Mouse (Mus musculus): ENCODE data around the gene Fam78b. TPM values are rescaled to one million over a fixed set of nuclear protein-coding genes. Genes with fewer than 3 reads are reported as not detected.

The Fam78b gene
- polyA plus RNA-seq, 1 experiment, result 0.41 TPM

DNA sequence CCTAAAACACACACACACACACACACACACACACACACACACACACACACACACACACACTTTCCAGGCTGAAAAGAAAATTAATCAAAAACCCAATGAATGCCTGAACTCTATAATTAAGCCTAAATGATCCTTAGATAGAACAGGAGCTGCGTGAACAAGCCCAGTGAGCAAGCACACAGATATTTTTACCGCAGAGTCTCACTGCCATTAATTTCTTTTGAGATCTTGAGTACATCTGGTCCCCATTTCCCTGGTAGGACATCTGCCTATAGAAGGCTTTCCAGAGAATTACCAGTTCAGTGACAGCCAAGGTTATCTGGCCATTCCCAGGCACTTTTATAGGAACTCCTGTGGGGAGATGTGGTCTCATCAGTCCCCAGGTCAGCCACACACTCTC is 82.0 kb downstream of the Fam78b start:
- no peak for DNase-seq (ENCODE audit: low read depth, low spot score)
- 78% methylated on average over 2 of the region's 2 CpGs for WGBS

DNA sequence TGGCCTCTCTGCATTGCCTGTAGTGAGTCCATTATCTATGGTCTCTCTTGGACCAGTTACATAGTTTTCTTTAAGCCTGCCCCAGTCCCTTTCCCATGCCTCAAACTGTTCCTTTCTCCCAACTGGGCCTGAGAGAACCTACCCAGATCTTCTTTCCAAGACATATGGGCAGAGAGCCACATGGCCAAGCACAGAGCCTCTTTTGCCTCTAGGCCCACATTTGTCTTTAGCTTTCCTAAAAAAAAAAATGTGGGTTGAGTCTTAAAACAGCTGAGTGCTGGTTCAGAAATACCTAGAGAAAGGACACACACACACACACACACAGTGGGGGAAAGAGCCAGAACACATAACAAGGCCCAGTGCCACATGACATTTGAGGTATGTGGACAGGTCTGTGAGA is 83.1 kb downstream of the Fam78b start:
- DNase-seq (ENCODE audit: low read depth, low spot score), result no peak

- DNase-seq (ENCODE audit: low read depth, low spot score), result no peak
- WGBS, result 85% methylated on average over 4 of the region's 4 CpGs
Observed at GRCm38 (mm10) chr1:167085461-167085860, 84.2 kb downstream of the Fam78b start.

GRCm38 (mm10) chr1:167090466-167090865 is 89.2 kb downstream of the Fam78b start:
- 87% methylated on average over 6 of the region's 6 CpGs for WGBS
- DNase-seq (ENCODE audit: low read depth, low spot score), result no peak

DNA sequence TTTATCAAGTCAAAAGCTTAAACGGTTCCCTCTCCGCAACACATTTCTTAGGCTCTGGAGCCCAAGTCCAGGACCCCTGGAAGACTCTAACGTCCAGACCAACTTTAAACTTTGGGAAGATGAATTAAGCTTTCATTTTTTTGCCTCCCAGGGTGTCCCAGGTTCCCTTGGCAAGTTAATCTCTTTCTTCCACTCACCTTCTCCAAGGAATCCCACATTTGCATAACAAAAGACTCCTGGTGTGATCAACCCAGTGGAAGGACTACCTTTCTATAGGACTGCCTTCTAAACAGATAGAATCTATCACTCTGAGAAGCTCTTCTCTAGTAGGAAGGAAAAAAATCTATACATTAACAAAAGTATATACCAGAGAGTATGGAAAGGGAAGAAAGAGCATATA is 92.3 kb downstream of the Fam78b start:
- no peak for DNase-seq (ENCODE audit: low read depth, low spot score)
- 64% methylated on average over 3 of the region's 3 CpGs for WGBS

GRCm38 (mm10) chr1:167094589-167095148 is 93.5 kb downstream of the Fam78b start:
- DNase-seq (ENCODE audit: low read depth, low spot score), result no peak
- WGBS, result 80% methylated on average over 10 of the region's 10 CpGs

DNA sequence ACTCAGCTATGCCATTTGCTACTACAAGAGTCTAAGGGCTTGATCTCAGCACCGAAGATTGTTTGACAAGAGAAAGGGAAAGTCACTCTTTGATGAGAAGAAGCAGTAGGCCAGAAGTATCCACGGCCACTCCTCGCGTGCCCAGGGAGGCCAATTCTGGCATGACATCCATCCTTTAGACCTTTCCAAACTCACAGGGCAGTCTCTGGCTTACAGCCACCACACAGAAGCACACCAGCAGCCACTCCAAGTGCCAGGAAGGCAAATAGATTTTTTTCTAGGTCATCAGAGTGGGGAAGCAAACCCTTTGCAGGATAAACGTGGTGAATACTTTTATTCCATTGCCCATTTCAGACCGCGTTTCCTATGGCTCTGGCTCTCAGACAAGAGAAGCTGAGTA is 97.5 kb downstream of the Fam78b start:
- DNase-seq (ENCODE audit: low read depth, low spot score), result no peak
- 68% methylated on average over 7 of the region's 7 CpGs for WGBS

- 62% methylated on average over 8 of the region's 8 CpGs for WGBS
- no peak for DNase-seq (ENCODE audit: low read depth, low spot score)
Observed at GRCm38 (mm10) chr1:167102046-167102445, 100.8 kb downstream of the Fam78b start.

DNA sequence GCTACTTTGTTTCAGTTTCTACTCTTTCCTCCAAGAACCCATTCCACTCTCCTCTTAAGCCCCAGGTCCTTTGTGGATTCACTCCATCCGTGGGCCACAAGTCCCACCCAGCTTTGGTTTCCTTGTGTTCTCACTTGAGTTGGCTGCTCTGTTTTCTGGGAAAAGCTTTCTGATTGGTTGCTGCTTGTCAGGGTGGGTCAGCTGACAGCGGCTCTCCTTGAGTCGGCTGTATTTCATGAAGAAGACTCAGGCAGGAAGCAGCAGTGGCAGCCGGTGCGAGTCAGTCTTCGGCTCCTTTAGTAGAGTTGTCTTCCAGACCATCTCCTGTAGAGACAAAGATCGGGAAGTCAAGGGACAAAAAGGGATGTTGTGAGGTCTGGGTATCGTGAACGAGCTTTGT is 101.3 kb downstream of the Fam78b start:
- WGBS, result 76% methylated on average over 9 of the region's 9 CpGs
- no peak for DNase-seq (ENCODE audit: low read depth, low spot score)

GRCm38 (mm10) chr1:167104956-167105626 is 103.9 kb downstream of the Fam78b start:
- no peak for DNase-seq (ENCODE audit: low read depth, low spot score)
- 40% methylated on average over 5 of the region's 5 CpGs for WGBS

DNA sequence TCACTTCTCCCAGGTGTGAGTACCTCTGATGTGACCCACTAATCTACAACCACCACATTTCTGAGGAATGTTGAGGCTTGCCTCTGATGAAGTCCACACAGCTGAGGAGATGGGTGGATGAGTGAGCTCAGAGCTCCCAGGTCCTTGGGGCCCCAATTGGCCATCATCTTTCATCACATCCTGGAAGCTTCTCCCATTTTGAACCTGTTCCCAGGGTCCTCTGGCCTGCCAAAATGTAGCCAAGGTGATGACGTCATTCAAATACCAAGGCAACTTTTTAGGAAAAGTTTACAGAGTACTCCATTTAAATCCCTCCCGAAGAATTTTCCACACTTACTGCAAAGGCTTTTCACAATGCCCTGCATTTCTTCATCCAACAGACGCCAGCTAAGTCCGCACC is 104.7 kb downstream of the Fam78b start:
- no peak for DNase-seq (ENCODE audit: low read depth, low spot score)
- 75% methylated on average over 4 of the region's 4 CpGs for WGBS

- no peak for DNase-seq (ENCODE audit: low read depth, low spot score)
- WGBS, result 78% methylated on average over 8 of the region's 8 CpGs
Observed at GRCm38 (mm10) chr1:167108973-167109509, 107.8 kb downstream of the Fam78b start.

- no peak for DNase-seq (ENCODE audit: low read depth, low spot score)
- 62% methylated on average over 4 of the region's 4 CpGs for WGBS
Observed at GRCm38 (mm10) chr1:167114363-167115050, 113.3 kb downstream of the Fam78b start.

GRCm38 (mm10) chr1:167115121-167115520 is 113.9 kb downstream of the Fam78b start:
- DNase-seq (ENCODE audit: low read depth, low spot score), result no peak
- WGBS, result 52% methylated on average over 4 of the region's 4 CpGs

GRCm38 (mm10) chr1:167116733-167117132 is 115.5 kb downstream of the Fam78b start:
- WGBS, result 71% methylated on average over 3 of the region's 3 CpGs
- DNase-seq (ENCODE audit: low read depth, low spot score), result no peak

DNA sequence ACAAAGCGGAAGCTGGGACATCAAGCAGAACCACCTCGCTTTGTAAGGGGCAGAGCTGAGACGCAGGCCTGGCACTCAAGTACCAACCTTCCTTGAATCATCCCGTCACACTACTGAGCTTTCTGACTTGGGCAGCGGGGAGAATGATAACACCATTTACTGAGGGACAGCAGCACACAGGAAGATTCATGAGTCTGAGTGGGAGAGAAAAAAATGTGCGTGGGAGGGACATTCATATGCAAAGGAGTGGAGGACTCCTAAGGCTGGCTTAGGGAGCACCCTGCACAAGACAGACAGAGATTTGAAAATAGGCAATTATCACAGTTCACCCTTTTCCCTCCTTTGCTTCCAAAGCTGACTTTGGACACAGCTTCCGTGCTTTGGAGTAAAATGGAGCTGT is 117.8 kb downstream of the Fam78b start:
- no peak for DNase-seq (ENCODE audit: low read depth, low spot score)
- WGBS, result 78% methylated on average over 7 of the region's 7 CpGs

GRCm38 (mm10) chr1:167119439-167119838 is 118.2 kb downstream of the Fam78b start:
- no peak for DNase-seq (ENCODE audit: low read depth, low spot score)
- 83% methylated on average over 8 of the region's 8 CpGs for WGBS

DNA sequence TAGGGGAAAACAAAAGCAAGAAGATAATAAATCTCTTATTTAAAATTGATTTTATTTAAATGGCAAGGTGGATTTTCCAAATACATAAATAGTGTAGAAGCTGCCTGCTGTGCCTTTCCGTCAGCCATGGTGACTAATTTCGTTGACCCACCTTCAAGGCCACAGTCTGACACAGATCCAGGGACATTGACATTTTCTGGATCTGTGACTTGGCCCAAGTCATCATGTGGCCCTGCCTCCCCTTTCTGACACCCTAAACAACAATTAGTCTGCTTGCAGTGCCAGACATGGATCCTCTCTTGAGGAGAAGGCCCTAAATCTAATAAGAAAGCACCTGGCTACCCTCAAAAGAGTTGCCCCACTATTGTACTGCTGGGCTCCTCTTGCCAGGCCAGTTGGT is 121.2 kb downstream of the Fam78b start:
- 78% methylated on average over 2 of the region's 2 CpGs for WGBS
- no peak for DNase-seq (ENCODE audit: low read depth, low spot score)

DNA sequence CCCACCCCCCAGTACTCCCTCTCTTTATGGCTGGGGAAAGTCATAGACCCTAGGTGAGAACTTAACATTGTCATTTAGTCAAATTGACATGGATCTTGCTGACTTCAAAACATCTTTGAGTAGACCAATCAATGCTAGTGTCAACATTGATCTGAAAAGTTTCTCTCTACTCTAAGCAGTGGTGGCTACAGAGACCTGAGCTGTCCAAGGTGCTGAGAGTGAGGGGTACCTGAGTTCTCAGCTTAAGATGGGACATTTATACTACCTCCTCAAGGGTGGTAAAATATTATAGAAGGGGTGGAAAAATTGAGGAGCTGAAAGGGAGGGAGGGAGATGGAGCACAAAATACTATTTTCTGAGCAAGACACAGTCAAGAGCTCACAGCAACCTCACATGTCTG is 122.3 kb downstream of the Fam78b start:
- DNase-seq (ENCODE audit: low read depth, low spot score), result no peak

DNA sequence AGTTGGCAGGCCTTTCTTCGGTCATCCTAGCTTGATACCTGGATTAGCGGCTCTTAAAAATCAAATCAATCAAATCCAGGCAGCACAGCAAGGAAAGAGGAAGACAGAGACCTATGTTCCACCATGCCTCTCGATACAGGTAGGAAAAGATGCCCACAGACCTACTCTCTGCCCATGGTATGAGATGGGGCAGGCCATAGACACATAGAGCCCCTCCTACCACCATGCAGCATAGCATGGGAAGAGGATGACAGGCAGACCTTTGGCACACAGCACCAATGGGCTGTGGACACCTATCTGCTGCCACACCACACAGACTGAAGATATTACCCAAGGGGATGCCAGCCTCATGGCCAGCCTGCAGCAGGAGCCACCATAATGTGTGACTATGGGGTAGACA is 124.7 kb downstream of the Fam78b start:
- WGBS, result 66% methylated on average over 3 of the region's 3 CpGs

DNA sequence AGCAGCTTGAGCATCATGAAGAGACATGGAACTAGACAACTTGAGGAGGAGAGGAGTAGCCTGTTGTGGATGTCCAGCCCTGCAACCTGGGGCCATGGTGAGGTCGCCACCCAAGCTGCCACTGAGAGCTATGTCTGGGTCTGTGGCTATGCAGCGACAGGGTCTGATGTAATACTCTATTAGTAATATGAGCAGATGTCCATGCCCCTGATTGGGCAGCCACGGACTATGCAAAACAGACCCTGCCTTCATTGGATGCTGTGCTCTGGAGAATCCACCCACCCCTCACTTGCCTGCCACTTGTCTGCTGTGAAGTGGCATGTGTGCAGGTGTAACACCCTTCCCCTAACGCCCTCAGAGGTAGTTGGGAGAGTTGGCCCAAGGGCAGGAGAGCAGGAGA is 125.1 kb downstream of the Fam78b start:
- 63% methylated on average over 4 of the region's 4 CpGs for WGBS
- DNase-seq (ENCODE audit: low read depth, low spot score), result no peak

More for the DNA sequence above, 124.7 kb downstream of the Fam78b start:
- DNase-seq (ENCODE audit: low read depth, low spot score), result no peak
